Mouse (Mus musculus) G1E (cell line): ENCODE data around the gene Ctc1.

Experiments
- CTCF ChIP-seq: IDR thresholded peaks from 2 replicates; pipeline ENCODE4 v1.5.1; 2012; ENCODE audit warnings: low read depth, low read length, inconsistent platforms, mixed read lengths
- GATA1 ChIP-seq: IDR thresholded peaks from 2 replicates; pipeline ENCODE4 v1.6.1; 2012; ENCODE audit warnings: borderline replicate concordance, low read length, inconsistent platforms, mixed read lengths
- GATA2 ChIP-seq: IDR thresholded peaks from 2 replicates; pipeline ENCODE4 v1.6.1; 2012; ENCODE audit warnings: low read depth, low read length, inconsistent platforms, borderline replicate concordance
- TAL1 ChIP-seq: conservative IDR thresholded peaks from 2 replicates; pipeline ENCODE4 v1.6.1; 2012; ENCODE audit warnings: low read depth, low read length, inconsistent platforms, mixed read lengths

- TF ChIP-seq GATA1: no peak
- no peak for TF ChIP-seq CTCF
- no peak for TF ChIP-seq GATA2
- TF ChIP-seq TAL1: no peak
These were observed 12.1 kb upstream of the Ctc1 start for GRCm38 (mm10) chr11:69003592-69003991.
